Mouse (Mus musculus) kidney, embryonic 16.5 days (tissue): Measurements from ENCODE around the gene Vamp5. TPM values are rescaled to one million over a fixed set of nuclear protein-coding genes. Genes with fewer than 3 reads are reported as not detected.

Experiments used
- ATAC-seq: fragments of 200-750 bp; cut with Nextera tagmentation; 2 replicates; pipeline ENCODE4 v1.8.0; 2017; ENCODE audit warnings: moderate TSS enrichment; ENCODE audit not compliant: low FRiP score, low TSS enrichment
- H3K27ac ChIP-seq: fragments of 300-500 bp; sonication (generic); 2 replicates; pipeline ENCODE4 v1.5.1; 2014; ENCODE audit warnings: low read length
- H3K27me3 ChIP-seq: fragments of 300-500 bp; sonication (generic); 2 replicates; pipeline ENCODE4 v1.6.1; 2014; ENCODE audit warnings: low read length, control low read depth, mixed read lengths; ENCODE audit not compliant: insufficient read depth
- H3K36me3 ChIP-seq: fragments of 300-500 bp; sonication (generic); 2 replicates; pipeline ENCODE4 v1.6.1; 2014; ENCODE audit warnings: low read length, control low read depth, mixed read lengths; ENCODE audit not compliant: insufficient read depth
- H3K4me1 ChIP-seq: fragments of 300-500 bp; sonication (generic); 2 replicates; pipeline ENCODE4 v1.6.1; 2014; ENCODE audit warnings: low read length, control low read depth, mixed read lengths; ENCODE audit not compliant: insufficient read depth
- H3K4me2 ChIP-seq: fragments of 300-500 bp; sonication (generic); replicated peaks from 2 replicates; pipeline ENCODE4 v1.6.1; 2014; ENCODE audit warnings: low read depth, low read length
- H3K4me3 ChIP-seq: fragments of 300-500 bp; sonication (generic); 2 replicates; pipeline ENCODE4 v1.5.1; 2014; ENCODE audit warnings: mild to moderate bottlenecking, low read length
- H3K9ac ChIP-seq: fragments of 300-500 bp; sonication (generic); replicated peaks from 2 replicates; pipeline ENCODE4 v1.6.1; 2014; ENCODE audit warnings: low read length
- H3K9me3 ChIP-seq: fragments of 300-500 bp; sonication (generic); 2 replicates; pipeline ENCODE4 v1.6.1; 2016; ENCODE audit warnings: low read length, control low read depth
- WGBS: fragments of 180-500 bp; shearing (Covaris S2); extraction: QIAGEN DNeasy Blood & Tissue Kit; methylation state at CpG from one replicate; pipeline ENCODE4 v1.1.7; 2014; 5-methylcytosine and 5-hydroxymethylcytosine counted together
- polyA plus RNA-seq: library from polyadenylated mRNA; unstranded; fragments of >200 nt; fragmentation: Nextera tagmentation; extraction: Ambion mirVana; gene quantifications from 2 replicates; pipeline ENCODE4 v1.2.1, GENCODE M21; 2015

The Vamp5 gene
- polyA plus RNA-seq, 1 experiment from 2014 or later, result 42.5 TPM

DNA sequence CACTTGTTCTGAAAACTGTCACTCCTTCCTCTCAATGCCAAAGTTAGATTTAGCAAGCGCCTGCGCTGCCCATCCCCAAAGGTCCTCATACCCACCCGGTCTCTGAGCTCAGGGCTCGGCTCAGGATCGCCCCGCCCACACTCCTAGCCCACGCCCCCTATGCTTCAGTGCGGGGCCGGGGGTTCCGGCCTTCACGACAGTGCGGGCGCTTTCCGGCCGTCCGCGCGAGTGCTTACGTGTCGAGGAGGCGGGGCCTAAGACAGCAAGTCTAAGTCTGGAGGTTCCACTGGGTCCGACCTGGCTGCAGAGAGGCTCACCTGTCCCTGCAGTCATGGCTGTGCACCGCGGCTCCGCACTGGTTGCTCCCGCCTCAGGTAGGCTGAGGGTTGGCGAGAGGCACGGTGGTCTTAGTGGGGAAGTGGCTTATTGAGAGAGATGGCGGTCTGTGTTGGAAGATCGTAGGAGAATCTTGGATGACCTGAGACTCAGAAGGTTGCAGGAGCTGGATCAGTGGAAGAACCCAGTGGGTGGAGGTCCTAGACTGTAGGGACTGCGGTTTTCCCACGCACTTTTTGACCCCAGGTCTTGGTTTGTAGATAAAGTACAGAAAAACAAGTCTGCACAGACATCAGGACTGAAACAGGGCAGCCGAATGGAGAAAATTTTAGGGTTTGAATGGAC is 33.9 kb upstream of the Vamp5 start, which contains the start of gene Ggcx:
Gene Ggcx (plus strand): TSS at position 233 of the 681 bp plus-strand sequence.
- H3K36me3 ChIP-seq, result peaks cover 18% of the 10 kb centered on the region
- H3K27me3 ChIP-seq, result no peaks in the 10 kb centered on the region
- peak; percentile 97 for ATAC-seq
- peak within 1 kb of the TSS; percentile 76 for H3K4me2 ChIP-seq
- under 1% methylated on average over 33 of the region's 33 CpGs for WGBS
- H3K9me3 ChIP-seq, result no peaks in the 10 kb centered on the region
- H3K27ac ChIP-seq, result peak within 1 kb of the TSS; percentile 72
- peaks cover 23% of the 10 kb centered on the region for H3K4me1 ChIP-seq
- peak within 1 kb of the TSS; percentile 82 for H3K4me3 ChIP-seq
- peak within 1 kb of the TSS; percentile 93 for H3K9ac ChIP-seq

DNA sequence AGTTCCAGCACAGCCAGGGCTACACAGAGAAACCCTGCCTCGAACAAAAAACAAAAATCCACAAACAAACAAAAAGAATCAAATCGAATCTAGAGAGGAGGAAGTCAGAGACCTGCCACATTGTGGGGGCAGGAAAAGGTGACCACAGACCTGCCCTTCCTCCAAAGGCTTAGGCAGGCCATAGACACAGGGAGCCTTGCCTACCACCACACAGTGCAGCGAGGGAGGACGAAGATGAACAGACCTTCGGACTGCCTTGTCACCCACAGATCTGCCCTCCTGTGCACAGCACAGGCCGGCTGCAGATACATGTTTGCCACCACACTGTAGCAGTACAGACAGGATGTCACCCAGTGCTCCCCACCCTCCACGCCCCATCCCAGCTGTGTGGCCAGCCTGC is 30.2 kb upstream of the Vamp5 start:
- peaks cover 13% of the 10 kb centered on the region for H3K4me1 ChIP-seq
- no peak overlapping the region for H3K9ac ChIP-seq
- no peak for ATAC-seq
- H3K4me2 ChIP-seq, result no peak overlapping the region
- no peak overlapping the region for H3K4me3 ChIP-seq
- H3K9me3 ChIP-seq, result no peaks in the 10 kb centered on the region
- H3K27ac ChIP-seq, result no peak overlapping the region
- whole genome bisulfite sequencing, result 75% methylated on average over 7 of the region's 7 CpGs
- no peaks in the 10 kb centered on the region for H3K36me3 ChIP-seq
- no peaks in the 10 kb centered on the region for H3K27me3 ChIP-seq

DNA sequence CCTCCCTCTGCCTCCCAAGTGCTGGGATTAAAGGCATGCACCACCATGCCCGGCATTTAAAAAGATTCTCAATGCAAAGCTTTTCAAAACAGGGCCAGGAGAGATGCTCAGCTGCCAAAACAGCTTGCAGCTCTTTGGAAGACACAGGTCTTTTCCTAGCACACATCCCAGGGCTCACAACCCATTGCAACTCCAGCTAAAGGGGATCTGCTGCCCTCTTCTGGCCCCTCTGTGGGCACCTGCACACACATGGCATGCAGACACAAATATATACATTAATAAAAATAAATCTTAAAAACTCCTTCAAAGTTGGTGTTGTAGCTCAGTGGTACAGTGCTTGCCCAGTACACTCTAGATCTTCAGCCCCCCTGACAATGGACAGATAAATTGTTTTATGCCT is 29.7 kb upstream of the Vamp5 start:
- Histone ChIP-seq H3K27me3 (no peaks in the 10 kb centered on the region), H3K27ac (no peak overlapping the region), H3K9ac (no peak overlapping the region), H3K36me3 (no peaks in the 10 kb centered on the region), H3K4me3 (no peak overlapping the region), H3K4me2 (no peak overlapping the region), H3K9me3 (no peaks in the 10 kb centered on the region), H3K4me1 (peaks cover 8% of the 10 kb centered on the region)
- 15% methylated on average over 1 of the region's 1 CpGs for WGBS
- no peak for ATAC-seq

DNA sequence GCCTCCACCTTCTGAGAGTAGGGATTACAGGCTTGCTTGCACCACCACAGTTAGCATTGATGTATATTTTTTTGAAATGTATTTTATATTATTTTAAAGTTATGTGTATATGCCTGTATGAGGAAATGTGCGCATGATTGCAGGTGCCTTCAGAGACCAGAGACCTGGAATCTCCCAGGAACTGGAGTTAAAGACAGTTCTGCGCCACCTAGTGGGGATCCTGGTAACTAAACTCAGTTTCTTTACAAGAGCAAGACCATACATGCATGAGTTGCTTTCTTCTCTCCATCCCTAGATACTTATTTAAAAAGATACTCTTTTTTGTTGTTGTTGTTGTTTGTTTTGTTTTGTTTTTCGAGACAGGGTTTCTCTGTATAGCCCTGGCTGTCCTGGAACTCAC is 29.3 kb upstream of the Vamp5 start:
- Histone ChIP-seq H3K4me3 (no peak overlapping the region), H3K27me3 (no peaks in the 10 kb centered on the region), H3K9ac (no peak overlapping the region), H3K36me3 (no peaks in the 10 kb centered on the region), H3K4me2 (no peak overlapping the region), H3K9me3 (no peaks in the 10 kb centered on the region), H3K27ac (no peak overlapping the region), H3K4me1 (peaks cover 5% of the 10 kb centered on the region)
- 17% methylated on average over 3 of the region's 3 CpGs for WGBS
- ATAC-seq, result no peak

DNA sequence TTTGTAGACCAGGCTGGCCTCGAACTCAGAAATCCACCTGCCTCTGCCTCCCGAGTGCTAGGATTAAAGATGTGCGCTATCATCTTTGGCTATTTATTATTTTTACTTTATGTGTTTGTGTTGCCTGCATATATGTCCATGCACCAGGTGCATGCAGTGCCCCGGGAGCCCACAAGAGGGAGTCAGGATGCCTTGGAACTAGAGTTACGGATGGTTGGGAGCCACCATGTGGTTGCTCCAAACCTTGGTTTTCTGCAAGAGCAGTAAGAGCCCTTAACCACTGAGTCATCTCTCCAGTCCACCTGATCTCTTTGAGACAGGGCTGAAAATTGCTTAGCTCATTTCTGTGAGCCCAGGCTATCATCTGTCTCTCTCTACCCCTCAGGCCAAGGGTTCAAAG is 26.9 kb upstream of the Vamp5 start:
- ATAC-seq, result peak; percentile 85
- H3K4me1 ChIP-seq, result no peaks in the 10 kb centered on the region
- H3K27me3 ChIP-seq, result no peaks in the 10 kb centered on the region
- no peaks in the 10 kb centered on the region for H3K36me3 ChIP-seq
- H3K27ac ChIP-seq, result no peak overlapping the region
- no peak overlapping the region for H3K9ac ChIP-seq
- H3K4me3 ChIP-seq, result no peak overlapping the region
- 7% methylated on average over 5 of the region's 5 CpGs for WGBS
- no peak overlapping the region for H3K4me2 ChIP-seq
- no peaks in the 10 kb centered on the region for H3K9me3 ChIP-seq

DNA sequence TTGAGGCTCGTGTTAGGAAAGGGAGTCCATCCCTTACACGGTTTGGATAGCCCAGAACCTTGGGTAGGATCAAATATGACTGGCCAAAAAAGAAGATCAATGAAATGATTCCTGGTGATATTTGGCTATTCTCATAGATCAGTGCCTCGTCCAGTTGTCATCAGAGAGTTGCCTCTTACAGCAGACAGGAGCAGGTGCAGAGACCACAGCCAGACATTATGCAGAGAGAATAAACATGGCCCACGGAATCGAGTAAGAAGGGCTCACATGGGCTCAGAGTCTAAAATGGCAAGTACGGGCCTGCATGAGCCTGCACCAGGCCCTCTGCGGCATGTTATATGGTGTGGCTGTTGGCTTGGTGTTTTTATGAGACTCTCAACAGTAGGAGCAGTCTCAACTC is 25.1 kb upstream of the Vamp5 start:
- ATAC-seq, result no peak
- 82% methylated on average over 7 of the region's 7 CpGs for WGBS
- Histone ChIP-seq H3K36me3 (no peaks in the 10 kb centered on the region), H3K4me2 (no peak overlapping the region), H3K9ac (no peak overlapping the region), H3K27me3 (no peaks in the 10 kb centered on the region), H3K27ac (no peak overlapping the region), H3K4me3 (no peak overlapping the region), H3K4me1 (no peaks in the 10 kb centered on the region), H3K9me3 (no peaks in the 10 kb centered on the region)

DNA sequence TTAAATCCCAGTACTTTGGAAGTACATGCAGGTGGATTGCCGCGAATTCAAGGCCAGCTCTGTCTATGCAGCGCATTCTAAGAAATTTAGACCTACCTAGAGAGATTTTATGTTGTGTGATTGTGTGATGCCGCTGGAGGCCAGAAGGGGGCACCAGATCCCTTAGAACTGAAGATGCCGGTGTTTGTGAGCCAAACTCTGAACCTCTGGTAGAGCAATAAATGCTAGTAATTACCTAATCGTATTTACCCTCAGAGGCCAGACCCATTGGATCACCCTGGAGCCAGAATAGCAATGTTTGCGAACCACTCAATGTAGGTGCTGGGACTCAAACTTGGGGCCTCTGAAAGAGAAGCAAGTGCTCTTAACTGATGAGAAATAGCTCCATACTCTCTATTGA is 21.6 kb upstream of the Vamp5 start:
- no peak for ATAC-seq
- H3K4me2 ChIP-seq, result no peak overlapping the region
- no peaks in the 10 kb centered on the region for H3K9me3 ChIP-seq
- 19% methylated on average over 7 of the region's 7 CpGs for WGBS
- no peaks in the 10 kb centered on the region for H3K4me1 ChIP-seq
- H3K9ac ChIP-seq, result no peak overlapping the region
- H3K4me3 ChIP-seq, result no peak overlapping the region
- no peak overlapping the region for H3K27ac ChIP-seq
- H3K27me3 ChIP-seq, result no peaks in the 10 kb centered on the region
- H3K36me3 ChIP-seq, result no peaks in the 10 kb centered on the region

DNA sequence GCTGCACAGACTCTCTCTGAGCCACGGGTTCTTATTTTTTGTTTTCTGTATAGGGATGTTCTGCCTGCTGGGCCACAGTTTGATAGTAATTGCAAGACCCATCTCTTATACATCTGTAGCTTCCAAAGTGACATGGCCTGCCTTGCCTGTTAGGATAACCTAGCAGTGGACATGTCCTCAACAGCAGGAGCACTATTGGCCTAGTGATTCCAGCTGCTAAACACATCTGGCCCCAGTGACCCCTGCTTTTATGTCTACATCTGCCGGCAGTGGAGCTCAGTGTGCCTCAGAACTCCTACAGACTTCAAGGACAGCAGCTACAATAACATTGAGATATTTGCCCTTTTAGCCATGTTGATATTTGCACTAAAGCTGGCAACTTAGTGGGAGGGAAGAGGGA is 19.7 kb upstream of the Vamp5 start:
- Histone ChIP-seq H3K4me1 (no peaks in the 10 kb centered on the region), H3K27ac (no peak overlapping the region), H3K4me2 (no peak overlapping the region), H3K9me3 (no peaks in the 10 kb centered on the region), H3K4me3 (no peak overlapping the region), H3K9ac (no peak overlapping the region), H3K36me3 (no peaks in the 10 kb centered on the region), H3K27me3 (no peaks in the 10 kb centered on the region)
- 31% methylated on average over 2 of the region's 2 CpGs for WGBS
- no peak for ATAC-seq

DNA sequence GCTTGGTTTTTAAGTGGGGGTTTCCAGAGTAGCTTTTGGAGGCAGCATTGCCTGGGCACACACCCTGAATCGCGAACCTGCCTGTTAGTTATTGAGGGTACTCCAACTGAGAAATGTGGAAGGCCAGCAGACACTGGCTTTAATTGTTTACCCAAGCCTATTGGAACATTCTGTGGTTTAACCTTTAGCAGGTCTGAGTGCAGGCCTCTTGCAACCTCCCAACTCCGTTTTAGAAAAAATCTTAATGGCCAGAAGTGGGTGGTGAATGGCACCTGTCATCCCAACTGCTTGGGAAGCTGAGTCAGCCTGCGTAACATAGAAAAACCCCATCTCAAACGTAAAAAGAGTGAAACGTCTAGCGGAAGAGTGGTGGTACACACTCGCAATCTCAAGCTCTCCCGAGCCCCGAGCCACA is 16.6 kb upstream of the Vamp5 start:
- H3K4me3 ChIP-seq, result no peak overlapping the region
- no peaks in the 10 kb centered on the region for H3K27me3 ChIP-seq
- no peak overlapping the region for H3K27ac ChIP-seq
- H3K9me3 ChIP-seq, result no peaks in the 10 kb centered on the region
- no peak overlapping the region for H3K9ac ChIP-seq
- H3K36me3 ChIP-seq, result no peaks in the 10 kb centered on the region
- no peak overlapping the region for H3K4me2 ChIP-seq
- ATAC-seq, result no peak
- 0 out of 2 replicates have a peak, but pooled peaks cover 4% of the 10 kb centered on the region for H3K4me1 ChIP-seq
- 74% methylated on average over 10 of the region's 10 CpGs for WGBS

DNA sequence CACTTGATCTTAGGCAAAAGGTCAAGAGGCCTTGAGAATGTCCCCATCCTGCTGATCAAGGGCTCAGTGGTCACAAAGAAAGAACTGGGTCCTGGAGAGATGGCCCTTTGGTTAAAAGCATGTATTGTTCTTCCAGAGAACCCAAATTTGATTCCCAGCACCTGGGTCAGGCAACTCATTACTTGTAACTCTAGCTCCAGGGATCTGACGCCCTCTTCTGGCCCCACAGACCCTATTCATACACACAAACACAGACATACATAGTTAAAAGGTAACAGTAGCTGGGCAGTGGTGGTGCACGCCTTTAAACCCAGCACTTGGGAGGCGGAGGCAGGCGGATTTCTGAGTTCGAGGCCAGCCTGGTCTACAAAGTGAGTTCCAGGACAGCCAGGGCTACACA is 12.1 kb upstream of the Vamp5 start:
- Histone ChIP-seq H3K9me3 (no peaks in the 10 kb centered on the region), H3K27ac (peak overlapping the region; percentile 60; the same call in 1 of the 2 replicates), H3K4me2 (no peak overlapping the region), H3K36me3 (no peaks in the 10 kb centered on the region), H3K9ac (no peak overlapping the region), H3K4me3 (no peak overlapping the region), H3K27me3 (no peaks in the 10 kb centered on the region), H3K4me1 (peaks cover 36% of the 10 kb centered on the region)
- ATAC-seq, result no peak
- 90% methylated on average over 5 of the region's 5 CpGs for WGBS
